Mouse (Mus musculus) layer of hippocampus, postnatal 36 days (tissue): ENCODE data around the gene Ifit1bl1. TPM values are rescaled to one million over a fixed set of nuclear protein-coding genes. Genes with fewer than 3 reads are reported as not detected.
"Not testable (repeated sequence)": the region's sequence is repeated elsewhere in the genome, so short reads cannot be mapped to it uniquely, and the experiment has no call there.

Source experiments
- DNase-seq, 2 experiments: peaks; one replicate each; pipeline ENCODE4 v3.0.0; 2022
- total RNA-seq, 2 experiments: library from RNA; stranded (reverse); gene quantifications; 2 replicates each; pipeline ENCODE4 v1.2.3; 2021

Gene Ifit1bl1
- total RNA-seq, 2 experiments from 2014 or later = 1.3 TPM

DNA sequence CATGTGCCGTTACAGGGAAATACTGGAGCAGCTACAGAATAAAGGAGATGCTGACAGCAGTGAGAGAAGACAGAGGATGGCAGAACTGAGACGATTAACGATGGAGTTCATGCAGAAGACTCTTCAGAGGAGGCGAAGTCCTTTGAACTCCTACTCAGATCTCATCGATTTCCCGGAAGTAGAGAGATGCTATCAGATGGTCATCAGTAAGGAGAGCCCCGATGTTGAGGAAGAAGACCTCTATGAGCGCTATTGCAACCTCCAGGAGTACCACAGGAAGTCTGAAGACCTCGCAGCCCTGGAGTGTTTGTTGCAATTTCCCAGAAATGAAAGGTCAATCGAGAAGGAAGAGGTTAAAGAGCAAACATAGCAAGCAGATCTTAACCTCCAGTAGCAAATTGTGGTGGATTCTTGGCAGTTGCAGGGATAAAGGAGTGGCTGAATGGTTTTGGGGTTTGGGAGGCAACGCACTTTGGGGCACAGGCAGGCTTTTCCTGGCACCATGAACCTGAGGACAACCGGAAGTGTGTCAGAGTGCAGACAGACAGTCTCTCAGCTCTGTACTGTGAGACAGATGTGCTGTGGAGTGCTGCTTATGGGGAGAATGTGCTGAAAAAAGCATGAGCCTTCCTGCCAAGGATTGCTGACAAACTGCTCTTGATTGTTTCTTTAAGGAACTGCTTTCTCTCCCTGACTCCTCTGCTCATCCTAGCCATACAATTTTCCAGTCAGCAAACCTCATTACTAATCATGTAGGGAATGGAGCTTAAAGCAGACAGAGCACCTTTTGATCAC is 13.7 kb downstream of the Ifit1bl1 start:
- DNase-seq = not testable (repeated sequence)

DNA sequence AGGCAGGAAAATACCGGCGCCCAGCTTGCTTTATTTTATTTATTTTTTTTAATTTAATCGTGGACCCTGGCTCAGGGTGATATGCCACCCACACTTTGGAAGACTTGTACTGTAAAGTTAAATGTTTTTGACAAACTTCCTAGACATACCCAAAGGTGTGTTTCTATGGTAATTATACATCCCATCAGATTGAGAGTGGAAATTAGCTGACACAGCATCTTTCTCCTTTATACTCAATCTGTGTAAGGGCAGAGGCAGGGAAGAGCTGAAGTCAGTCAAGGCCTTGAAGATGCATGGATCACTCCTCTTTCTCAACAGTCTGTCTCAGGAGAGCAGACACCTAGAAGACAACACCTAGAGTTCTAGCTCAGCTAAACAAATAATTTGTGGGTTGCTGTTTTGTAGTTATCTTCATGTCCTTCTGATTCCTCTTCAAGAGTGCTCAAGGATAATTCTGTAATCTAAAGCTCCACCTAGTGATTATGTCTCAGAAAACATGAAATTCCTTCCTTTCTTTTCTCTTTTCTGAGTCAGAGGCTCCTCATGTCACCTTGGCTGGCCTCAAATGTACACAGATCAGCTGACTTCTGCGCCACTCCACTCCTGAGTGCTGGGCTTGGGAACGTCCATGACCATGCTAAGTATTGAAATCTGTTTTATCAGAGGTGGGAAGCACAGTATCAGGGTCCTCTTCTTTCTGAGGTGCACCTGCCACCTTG is 15.9 kb downstream of the Ifit1bl1 start:
- not testable (repeated sequence) for DNase-seq

DNA sequence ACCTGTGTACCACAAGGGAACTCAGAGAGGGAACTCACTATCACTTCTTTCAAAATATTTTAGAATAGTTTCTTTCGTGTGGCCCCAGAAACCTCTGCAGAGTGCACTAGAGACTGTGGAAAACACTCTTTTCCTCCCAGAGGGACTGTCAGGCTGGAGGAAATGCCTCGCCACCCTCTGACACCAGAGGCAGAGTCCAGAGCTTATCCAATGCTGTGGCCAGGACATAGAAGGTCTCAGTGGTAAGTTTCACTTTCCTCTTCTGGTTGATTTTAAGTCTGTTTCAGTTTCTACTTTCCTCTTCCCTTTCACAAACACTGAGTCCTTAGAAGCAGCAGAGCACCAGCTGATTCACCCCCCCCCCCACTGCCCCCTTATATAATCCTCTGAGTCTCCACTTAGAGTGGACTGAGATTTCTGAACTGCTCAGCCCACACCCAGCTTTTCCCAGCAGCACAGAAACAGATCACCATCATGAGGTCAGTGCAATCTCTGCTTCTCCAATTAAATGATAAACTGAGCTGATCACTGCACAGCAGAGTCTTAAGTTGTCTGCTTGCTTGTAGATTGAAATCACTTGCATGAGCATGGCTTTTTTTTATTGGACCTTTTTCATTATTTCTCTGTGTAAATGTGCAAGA is 18.5 kb downstream of the Ifit1bl1 start, which contains the start of gene Ifit3:
Gene Ifit3, plus strand, starts transcription at position 406 of the 641 bp plus-strand sequence.
- DNase-seq = not testable (repeated sequence)

DNA sequence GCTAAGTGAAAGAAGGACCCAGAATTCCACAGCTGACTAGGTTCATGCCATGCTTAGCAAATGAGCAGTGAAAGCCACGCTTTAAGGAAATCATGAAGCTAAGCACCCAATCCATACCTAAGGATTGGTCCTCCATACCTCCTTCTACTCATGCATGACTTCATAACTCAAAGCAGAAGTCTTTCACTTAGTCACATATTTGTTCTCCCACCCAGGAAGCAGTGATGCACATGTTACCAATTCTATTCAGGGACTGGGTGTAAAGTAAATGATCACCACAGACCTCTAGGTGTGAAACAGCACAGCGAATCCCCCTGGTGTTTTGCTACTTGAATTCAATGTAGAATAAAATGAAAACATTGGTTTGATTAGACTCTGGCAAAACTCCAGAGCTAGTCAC is 19.1 kb downstream of the Ifit1bl1 start:
- not testable (repeated sequence) for DNase-seq

DNA sequence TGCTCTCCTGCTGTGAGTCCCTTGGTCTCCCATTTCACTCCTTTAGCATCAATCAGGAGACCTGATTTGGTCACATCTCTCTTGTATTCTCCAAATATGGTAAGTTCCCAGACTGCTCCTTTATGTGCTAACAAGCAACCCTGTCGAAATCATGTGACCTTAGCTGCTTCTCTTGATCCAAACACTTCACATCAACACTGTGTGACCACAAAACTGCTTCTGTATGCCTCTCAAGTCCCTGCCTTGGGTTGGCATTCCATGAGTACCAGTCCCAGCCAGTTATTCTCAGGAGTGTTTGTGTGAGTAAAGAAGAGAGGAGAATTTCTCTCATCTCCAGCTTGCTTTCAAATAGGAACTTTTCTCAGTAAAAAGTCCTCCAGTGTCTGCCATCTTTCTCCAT is 24.6 kb downstream of the Ifit1bl1 start:
- DNase-seq = no peak

DNA sequence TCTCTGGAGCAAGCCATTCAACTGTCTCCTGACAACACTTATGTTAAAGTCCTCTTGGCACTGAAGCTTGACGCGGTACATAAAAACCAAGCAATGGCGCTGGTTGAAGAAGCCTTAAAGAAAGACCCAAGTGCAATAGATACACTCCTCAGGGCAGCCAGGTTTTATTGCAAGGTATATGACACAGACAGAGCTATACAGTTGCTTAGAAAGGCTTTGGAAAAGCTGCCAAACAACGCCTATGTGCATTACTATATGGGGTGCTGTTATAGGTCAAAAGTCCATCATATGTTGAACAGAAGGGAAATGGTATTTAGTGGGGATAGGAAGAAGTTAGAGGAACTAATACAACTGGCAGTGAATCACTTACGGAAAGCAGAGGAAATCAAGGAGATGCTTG is 28.1 kb downstream of the Ifit1bl1 start:
- no peak for DNase-seq

DNA sequence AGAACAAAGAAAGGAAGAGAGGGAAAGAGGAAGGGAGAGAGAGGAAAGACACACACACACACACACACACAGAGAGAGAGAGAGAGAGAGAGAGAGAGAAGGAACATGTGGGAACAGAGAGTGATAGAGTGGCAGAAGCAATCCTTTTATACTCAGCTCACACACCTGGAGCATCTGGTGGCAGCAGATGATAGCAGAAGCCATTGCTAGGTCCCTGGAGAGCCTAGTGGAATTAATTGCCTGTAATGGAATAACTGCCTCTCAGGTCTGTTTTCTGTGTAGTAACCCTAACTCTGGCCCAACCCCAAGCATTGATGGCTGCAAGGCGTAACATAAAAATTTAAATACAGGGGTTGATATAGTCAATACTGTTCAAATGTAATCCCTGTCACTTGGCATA is 30.7 kb downstream of the Ifit1bl1 start:
- no peak for DNase-seq

DNA sequence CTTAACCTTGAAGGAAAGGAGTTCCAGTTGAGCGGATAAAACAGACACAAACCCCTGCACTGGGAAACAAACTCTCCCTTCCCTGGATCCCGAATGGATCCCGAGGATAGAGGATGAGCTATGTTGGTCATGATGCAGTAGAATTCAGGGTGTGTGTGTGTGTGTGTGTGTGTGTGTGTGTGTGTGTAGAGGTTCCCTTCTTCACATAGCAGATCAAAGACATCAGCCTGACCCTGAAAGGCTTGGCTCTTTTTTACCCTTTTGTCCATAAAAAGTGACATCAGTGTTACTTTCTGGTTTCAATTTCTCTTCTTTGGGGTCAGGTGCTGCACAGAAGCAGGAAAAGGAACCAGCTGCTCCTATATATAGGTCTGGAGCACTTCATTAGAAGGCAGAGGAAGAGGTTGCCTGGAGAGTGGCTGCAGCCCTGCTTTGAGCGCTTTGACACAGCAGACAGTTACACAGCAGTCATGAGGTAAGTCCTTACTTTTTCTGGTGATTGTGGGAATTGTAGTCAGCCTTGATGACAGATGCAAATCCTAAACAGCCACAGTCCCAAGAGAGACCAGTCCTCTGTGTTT is 31.8 kb downstream of the Ifit1bl1 start:
- no peak for DNase-seq

DNA sequence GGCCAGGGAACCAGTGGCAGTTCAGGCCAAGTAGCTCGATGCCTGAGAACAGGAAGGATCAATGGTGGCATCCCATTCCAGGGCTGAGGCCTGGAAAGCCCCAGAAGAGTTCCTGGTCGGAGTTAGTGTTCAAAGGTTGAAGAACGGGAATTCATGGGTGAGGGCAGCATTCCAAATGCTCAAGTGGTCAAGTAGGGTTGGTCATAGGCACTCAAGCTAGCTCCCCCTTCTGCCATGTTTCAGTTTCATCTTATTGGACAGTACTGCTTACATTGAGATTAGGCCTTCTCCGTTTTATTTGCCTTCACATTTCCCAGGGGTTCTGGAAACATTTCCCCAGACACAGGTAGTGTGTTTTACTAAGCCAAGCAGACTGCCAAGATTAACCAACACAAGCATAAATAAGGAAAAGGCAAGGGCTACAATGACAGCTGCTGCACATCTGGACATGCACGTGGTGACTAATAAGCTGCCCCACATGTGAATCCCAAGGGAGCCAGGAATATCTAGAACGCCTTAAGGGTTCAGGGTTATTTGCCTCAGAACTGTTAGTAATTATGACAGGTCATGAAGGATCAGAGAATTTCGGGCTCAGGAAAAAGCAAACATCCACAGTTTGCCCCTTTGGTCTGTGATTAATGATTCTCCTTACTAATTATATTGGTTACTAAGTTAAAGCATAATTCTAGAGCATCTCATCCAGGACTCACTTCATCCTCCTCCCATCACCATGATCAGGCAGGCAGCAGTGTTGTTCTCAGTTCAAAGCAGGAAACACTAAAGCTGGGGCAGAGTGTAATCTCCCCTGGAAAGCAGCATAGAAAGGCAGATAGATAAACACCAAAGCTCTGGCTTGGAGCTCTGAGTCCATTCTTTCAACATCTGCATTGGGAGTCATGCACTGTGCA is 32.5 kb downstream of the Ifit1bl1 start:
- DNase-seq = no peak

DNA sequence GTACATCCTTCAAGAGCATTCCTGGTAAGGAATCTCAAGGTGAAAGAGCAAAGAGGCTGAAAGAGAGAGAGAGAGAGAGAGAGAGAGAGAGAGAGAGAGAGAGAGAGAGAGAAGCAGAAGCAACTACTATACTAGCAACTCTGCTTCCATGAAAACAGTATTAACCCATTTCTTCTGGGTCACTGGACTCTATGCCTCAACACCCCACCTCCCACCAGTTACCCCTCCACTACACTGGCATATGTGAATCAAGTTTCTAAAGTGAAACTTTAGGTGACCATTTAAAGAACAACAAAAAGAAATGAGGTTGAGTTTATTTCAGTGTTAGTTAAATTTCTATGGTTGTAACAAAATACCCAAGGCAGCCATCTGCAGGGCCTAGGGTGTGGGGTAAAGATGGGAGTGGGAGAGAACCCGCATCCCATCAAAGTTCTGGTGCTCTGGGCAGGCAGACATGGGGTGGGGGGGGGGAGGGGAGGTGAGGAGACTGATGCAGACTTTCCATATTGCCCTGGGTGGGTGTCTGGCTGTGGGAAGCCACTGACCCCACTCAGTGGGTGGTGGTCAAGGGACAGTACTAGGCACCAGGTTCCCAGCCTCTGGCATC is 35.5 kb downstream of the Ifit1bl1 start:
- DNase-seq = no peak

DNA sequence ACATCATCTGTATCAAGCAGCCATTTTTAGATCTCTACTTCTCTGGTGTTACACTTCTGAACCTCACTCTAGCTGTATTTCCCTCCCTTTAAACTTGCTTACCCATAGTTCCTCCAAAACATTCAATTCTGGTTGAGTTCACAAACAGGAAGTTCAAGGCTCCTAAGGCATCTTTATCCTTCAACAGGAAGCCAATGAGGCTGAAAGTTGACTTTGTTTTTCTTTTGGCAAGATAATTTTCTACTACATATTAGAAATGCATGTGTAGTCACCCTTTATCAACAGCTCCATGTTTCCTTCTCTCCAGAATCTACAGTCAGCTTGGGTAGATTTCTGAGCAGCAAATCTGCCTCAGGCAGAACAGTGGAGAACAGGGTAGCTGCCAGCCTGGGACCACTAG is 39.2 kb downstream of the Ifit1bl1 start:
- no peak for DNase-seq

DNA sequence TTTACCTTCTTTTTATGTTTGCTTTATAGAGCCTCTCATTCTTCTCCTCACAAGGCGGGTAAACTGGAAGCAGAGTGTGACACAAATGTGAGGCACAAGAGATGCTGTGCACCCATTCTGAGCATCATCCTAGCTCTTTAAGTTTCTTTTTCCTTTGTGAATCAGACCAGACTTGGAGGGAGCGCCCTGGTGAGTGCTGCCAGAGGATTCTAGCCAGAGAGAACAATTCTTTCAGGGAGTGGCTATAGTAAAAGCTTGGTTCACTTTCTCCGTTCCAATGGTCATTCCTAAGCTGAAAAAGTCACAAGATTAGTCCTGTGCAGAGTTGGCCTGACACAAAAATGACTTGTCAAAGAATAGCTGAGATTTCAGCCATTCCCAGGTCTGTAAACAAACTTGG is 45.1 kb downstream of the Ifit1bl1 start:
- no peak for DNase-seq

DNA sequence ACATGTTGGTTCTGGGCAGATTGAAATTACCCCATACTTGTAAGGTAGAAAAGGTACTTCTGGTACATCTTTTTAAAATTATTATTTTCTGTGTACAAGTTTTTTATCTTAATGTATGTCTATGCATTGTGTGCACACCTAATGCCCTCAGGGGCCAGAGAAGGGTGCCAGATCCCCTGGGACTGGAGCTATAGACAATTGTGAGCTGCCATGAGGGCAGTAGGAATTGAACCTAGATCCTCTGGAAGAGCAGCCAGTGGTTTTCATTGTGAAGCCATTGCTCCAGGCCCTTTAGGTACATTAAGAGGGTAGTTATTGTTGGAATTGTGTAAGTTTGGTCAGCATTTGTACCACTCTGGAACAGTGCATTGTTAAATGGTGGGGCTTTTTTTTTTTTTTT is 47.7 kb downstream of the Ifit1bl1 start:
- DNase-seq = no peak

DNA sequence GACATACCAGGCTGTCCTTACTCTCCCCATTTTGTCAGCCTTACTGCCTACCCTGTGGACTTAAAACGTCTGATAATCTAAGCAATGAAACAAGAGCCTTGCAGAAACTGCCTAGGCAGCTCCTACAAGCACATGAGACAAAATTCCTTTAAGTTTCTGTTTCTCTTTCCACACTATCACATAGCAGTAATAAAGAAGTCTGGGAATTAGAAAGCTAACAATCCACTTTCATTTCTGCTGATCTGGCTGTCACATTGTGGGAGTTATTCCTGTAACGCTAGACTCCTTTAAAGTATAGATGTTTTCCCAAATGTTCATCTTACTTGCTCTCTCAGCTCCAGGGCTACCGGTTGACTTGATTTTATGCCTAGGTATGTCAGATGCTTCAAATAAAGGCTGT is 48.2 kb downstream of the Ifit1bl1 start:
- DNase-seq = no peak

DNA sequence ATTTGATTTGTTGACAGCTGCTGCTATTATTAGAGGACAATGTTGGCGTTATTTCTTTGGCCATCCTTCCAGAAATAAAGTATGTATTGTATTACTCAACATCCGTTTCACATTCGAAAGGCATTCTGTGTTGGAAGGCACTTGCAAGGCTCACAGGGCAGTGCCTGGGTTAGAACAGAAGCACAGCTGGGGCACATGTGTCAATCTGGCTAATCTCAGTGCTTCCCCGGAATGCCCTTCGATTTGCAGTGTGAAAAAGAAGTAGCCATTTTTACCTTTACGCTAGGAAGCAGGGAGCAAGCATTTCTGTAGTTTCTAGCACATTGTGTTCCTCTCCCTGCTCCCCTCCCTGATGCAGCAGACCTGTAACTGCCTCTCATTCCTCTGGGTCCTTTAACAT is 48.7 kb downstream of the Ifit1bl1 start:
- DNase-seq = no peak

DNA sequence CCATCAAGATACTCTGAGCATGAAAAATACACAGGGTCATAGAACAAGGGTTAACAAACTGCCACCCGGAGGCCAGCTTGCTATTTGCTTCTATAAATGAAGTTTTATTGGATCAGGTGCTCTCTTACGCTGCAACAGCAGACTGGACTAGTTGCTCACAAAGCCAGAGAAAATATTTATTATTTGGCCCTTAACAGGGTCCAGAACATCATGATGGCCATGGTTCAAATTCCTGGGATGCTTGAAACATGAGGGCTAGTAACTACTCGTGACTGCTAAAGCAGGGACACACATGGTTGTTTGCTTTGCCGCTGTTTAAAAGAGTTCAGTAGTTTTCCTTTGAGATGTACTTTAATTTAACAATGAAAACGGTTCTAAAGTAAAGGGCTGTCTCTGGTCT is 49.8 kb downstream of the Ifit1bl1 start:
- DNase-seq = no peak

DNA sequence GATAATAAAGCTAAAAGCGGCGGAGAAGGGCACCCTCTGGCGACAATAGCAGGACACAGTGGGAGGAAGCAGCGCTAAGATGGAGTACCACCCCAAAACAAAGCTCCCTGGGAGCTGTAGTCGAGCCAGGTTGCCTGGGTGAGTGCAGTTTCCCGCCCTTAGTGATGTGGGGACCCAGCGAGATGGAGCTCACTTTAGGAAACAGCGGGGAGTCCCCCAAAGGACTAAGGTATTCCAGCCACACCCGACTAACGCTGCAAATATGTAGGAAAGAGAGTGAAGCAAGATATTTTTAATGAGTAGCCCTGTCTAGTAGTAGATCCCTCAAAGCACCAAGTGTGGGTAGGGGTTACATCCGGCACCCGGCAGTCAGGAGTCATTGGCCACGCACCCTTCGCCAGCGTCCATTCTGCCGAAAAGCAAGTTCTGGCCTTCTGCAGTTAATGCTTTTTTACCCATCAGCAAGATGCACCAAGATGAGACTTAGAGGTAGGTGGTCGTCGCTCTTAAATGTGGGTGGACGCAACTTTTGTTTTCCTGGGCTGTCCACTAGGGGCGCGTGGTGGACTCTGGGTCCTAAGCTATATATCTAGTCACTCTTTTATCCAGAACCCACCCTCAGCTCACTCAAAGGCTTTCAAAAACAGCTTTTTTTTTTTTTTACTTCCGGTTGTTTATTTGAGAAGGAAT is 51.1 kb downstream of the Ifit1bl1 start, which contains the start of gene Ifit2:
Gene Ifit2, plus strand, starts transcription at position 161 of the 690 bp plus-strand sequence.
- peak; percentile 56 to 62 for DNase-seq

DNA sequence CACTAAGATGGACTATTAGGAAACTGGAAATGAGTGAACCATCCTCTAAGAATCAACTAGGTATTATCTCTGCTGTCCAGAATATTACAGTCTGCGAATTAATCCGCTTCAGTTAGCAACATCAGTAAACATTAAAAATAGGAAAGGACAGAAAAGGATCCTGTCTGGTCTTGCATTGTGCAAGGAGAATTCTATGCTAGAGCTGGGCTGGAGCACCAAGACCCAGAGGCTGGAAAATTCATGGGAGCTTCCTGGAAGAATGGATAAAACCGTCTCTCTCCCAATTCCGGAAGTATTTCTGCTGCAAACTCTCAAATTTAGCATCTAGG is 51.6 kb downstream of the Ifit1bl1 start:
- DNase-seq = no peak

DNA sequence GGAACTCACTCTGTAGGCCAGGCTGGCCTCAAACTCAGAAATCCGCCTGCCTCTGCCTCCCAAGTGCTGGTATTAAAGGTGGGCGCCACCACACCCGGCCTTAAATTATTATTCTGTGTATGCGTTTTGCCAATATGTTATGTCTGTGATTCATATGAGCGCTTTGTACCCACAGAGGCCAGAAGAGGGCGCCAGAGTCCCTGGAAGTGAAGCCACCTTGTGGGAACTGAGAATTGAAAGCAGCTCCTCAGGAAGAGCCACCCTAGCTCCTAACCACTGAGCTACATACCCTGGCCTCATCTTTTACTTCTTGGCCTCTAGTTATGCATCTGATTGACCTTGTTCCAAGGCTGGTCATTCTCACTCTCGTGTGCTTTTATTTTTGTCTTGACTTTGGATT is 53.8 kb downstream of the Ifit1bl1 start:
- DNase-seq = peak; percentile 50 to 55

DNA sequence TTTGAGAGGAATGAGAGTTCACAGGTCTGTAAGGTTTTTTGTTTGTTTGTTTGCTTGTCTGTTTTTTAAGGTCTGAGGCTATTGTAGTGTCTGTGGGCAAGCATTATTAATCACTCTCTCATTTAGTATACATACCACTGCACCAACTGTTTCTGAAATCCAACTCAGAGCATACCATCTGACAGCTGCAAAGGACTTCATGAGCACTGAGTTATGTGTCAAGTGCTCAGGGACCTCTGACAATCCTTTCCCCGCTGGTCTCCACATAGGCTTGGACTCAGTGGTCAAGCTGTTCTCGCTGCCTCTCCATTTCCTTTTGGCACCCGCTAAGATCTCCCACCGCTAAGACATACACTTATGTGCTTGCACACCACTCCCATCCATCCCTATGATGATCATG is 55.5 kb downstream of the Ifit1bl1 start:
- DNase-seq = no peak
